Mouse (Mus musculus): ENCODE data around the gene Nek6. TPM values are rescaled to one million over a fixed set of nuclear protein-coding genes. Genes with fewer than 3 reads are reported as not detected.

Gene Nek6
- polyA plus RNA-seq, 2 experiments = 9.7 to 25.2 TPM

- TF ChIP-seq CTCF (IDR thresholded peaks at IDR 0.05; ENCODE audit: low read depth) (no peak), EP300 (IDR thresholded peaks at IDR 0.05; ENCODE audit: low read depth) (no peak)
- H3K4me1 ChIP-seq (replicated peaks; ENCODE audit: control insufficient read depth in 2 of 2, insufficient read depth in 2 of 2, low read length in 1 of 2) = peaks cover 0 to 28% of the 10 kb centered on the region in 2 experiments; a peak in 3 of 4 replicates
- H3K4me2 ChIP-seq (ENCODE audit: low read depth) = no peak overlapping the region; the same call in 1 of the 2 replicates
- H3K36me3 ChIP-seq (replicated peaks; ENCODE audit: control insufficient read depth, insufficient read depth, low read depth) = no peaks in the 10 kb centered on the region
- WGBS (ENCODE audit: insufficient replicate concordance) = 35% methylated on average over 6 of the region's 6 CpGs
- no peak overlapping the region for H3K9ac ChIP-seq (replicated peaks)
- ATAC-seq (ENCODE audit: insufficient read depth) (peak; percentile 71), DNase-seq (ENCODE audit: low read depth in 3 of 3, low spot score in 3 of 3) (peak in 2 of 3 experiments; percentile 45 to 49)
- no peak overlapping the region for H3K4me3 ChIP-seq (ENCODE audit: insufficient read depth in 1 of 2, low read depth in 2 of 2, low read length in 2 of 2)
- H3K27ac ChIP-seq = peak overlapping the region; percentile 20; the same call in 1 of the 2 replicates
- H3K27me3 ChIP-seq (ENCODE audit: control insufficient read depth, insufficient read depth, low read length) = no peaks in the 10 kb centered on the region
- no peaks in the 10 kb centered on the region for H3K9me3 ChIP-seq (ENCODE audit: control insufficient read depth, low read length)
Measured at GRCm38 (mm10) chr2:38485957-38486931, 25.2 kb upstream of the Nek6 start.

GRCm38 (mm10) chr2:38497594-38497993 is 13.8 kb upstream of the Nek6 start:
- no peak overlapping the region for H3K27ac ChIP-seq
- H3K36me3 ChIP-seq (replicated peaks; ENCODE audit: control insufficient read depth, insufficient read depth, low read depth) = no peaks in the 10 kb centered on the region
- peaks cover 0 to 2% of the 10 kb centered on the region in 2 experiments; a peak in 1 of 4 replicates for H3K4me1 ChIP-seq (replicated peaks; ENCODE audit: control insufficient read depth in 2 of 2, insufficient read depth in 2 of 2, low read length in 1 of 2)
- no peak overlapping the region for H3K4me2 ChIP-seq (ENCODE audit: low read depth)
- TF ChIP-seq CTCF (IDR thresholded peaks at IDR 0.05; ENCODE audit: low read depth) (no peak), EP300 (IDR thresholded peaks at IDR 0.05; ENCODE audit: low read depth) (no peak)
- DNase-seq (ENCODE audit: low read depth in 3 of 3, low spot score in 3 of 3) = no peak
- no peak overlapping the region for H3K4me3 ChIP-seq (ENCODE audit: insufficient read depth in 1 of 2, low read depth in 2 of 2, low read length in 2 of 2)
- ATAC-seq (ENCODE audit: insufficient read depth) = no peak
- no peaks in the 10 kb centered on the region for H3K9me3 ChIP-seq (ENCODE audit: control insufficient read depth, low read length)
- no peak overlapping the region for H3K9ac ChIP-seq (replicated peaks)
- H3K27me3 ChIP-seq (ENCODE audit: control insufficient read depth, insufficient read depth, low read length) = no peaks in the 10 kb centered on the region

GRCm38 (mm10) chr2:38501606-38502005 is 9.8 kb upstream of the Nek6 start:
- no peak overlapping the region for H3K9ac ChIP-seq (replicated peaks)
- H3K36me3 ChIP-seq (replicated peaks; ENCODE audit: control insufficient read depth, insufficient read depth, low read depth) = no peaks in the 10 kb centered on the region
- no peaks in the 10 kb centered on the region for H3K9me3 ChIP-seq (ENCODE audit: control insufficient read depth, low read length)
- H3K27ac ChIP-seq = no peak overlapping the region
- no peak overlapping the region for H3K4me3 ChIP-seq (ENCODE audit: insufficient read depth in 1 of 2, low read depth in 2 of 2, low read length in 2 of 2)
- TF ChIP-seq EP300 (IDR thresholded peaks at IDR 0.05; ENCODE audit: low read depth) (no peak), CTCF (IDR thresholded peaks at IDR 0.05; ENCODE audit: low read depth) (no peak)
- ATAC-seq (ENCODE audit: insufficient read depth) (no peak), DNase-seq (ENCODE audit: low read depth in 3 of 3, low spot score in 3 of 3) (no peak)
- H3K27me3 ChIP-seq (ENCODE audit: control insufficient read depth, insufficient read depth, low read length) = no peaks in the 10 kb centered on the region; the same call in none of the 2 replicates
- H3K4me2 ChIP-seq (ENCODE audit: low read depth) = no peak overlapping the region
- peaks cover 0 to 7% of the 10 kb centered on the region in 2 experiments; a peak in 1 of 4 replicates for H3K4me1 ChIP-seq (replicated peaks; ENCODE audit: control insufficient read depth in 2 of 2, insufficient read depth in 2 of 2, low read length in 1 of 2)
- 33% methylated on average over 1 of the region's 1 CpGs for WGBS (ENCODE audit: insufficient replicate concordance)

- no peak overlapping the region for H3K27ac ChIP-seq
- ATAC-seq (ENCODE audit: insufficient read depth) = no peak
- no peak for DNase-seq (ENCODE audit: low read depth in 3 of 3, low spot score in 3 of 3)
Measured at GRCm38 (mm10) chr2:38502123-38502522, 9.3 kb upstream of the Nek6 start.

GRCm38 (mm10) chr2:38502747-38503146 is 8.7 kb upstream of the Nek6 start:
- TF ChIP-seq CTCF (IDR thresholded peaks at IDR 0.05; ENCODE audit: low read depth) (no peak), EP300 (IDR thresholded peaks at IDR 0.05; ENCODE audit: low read depth) (no peak)
- H3K36me3 ChIP-seq (replicated peaks; ENCODE audit: control insufficient read depth, insufficient read depth, low read depth) = no peaks in the 10 kb centered on the region
- no peak overlapping the region for H3K9ac ChIP-seq (replicated peaks)
- H3K4me3 ChIP-seq (ENCODE audit: insufficient read depth in 1 of 2, low read depth in 2 of 2, low read length in 2 of 2) = no peak overlapping the region
- peaks cover 7 to 16% of the 10 kb centered on the region in 2 experiments; a peak in 3 of 4 replicates for H3K4me1 ChIP-seq (replicated peaks; ENCODE audit: control insufficient read depth in 2 of 2, insufficient read depth in 2 of 2, low read length in 1 of 2)
- ATAC-seq (ENCODE audit: insufficient read depth) (no peak), DNase-seq (ENCODE audit: low read depth in 3 of 3, low spot score in 3 of 3) (no peak)
- no peak overlapping the region for H3K4me2 ChIP-seq (ENCODE audit: low read depth)
- H3K9me3 ChIP-seq (ENCODE audit: control insufficient read depth, low read length) = no peaks in the 10 kb centered on the region
- no peak overlapping the region for H3K27ac ChIP-seq
- no peaks in the 10 kb centered on the region; the same call in none of the 2 replicates for H3K27me3 ChIP-seq (ENCODE audit: control insufficient read depth, insufficient read depth, low read length)
- 48% methylated on average over 3 of the region's 3 CpGs for WGBS (ENCODE audit: insufficient replicate concordance)

More at GRCm38 (mm10) chr2:38502123-38502522, 9.3 kb upstream of the Nek6 start:
- 61% methylated on average over 6 of the region's 6 CpGs for WGBS (ENCODE audit: insufficient replicate concordance)
- Histone ChIP-seq H3K9ac (replicated peaks) (no peak overlapping the region), H3K36me3 (replicated peaks; ENCODE audit: control insufficient read depth, insufficient read depth, low read depth) (no peaks in the 10 kb centered on the region), H3K4me1 (replicated peaks; ENCODE audit: control insufficient read depth in 2 of 2, insufficient read depth in 2 of 2, low read length in 1 of 2) (peaks cover 4 to 11% of the 10 kb centered on the region in 2 experiments; a peak in 3 of 4 replicates), H3K9me3 (ENCODE audit: control insufficient read depth, low read length) (no peaks in the 10 kb centered on the region), H3K27me3 (ENCODE audit: control insufficient read depth, insufficient read depth, low read length) (no peaks in the 10 kb centered on the region; the same call in none of the 2 replicates), H3K4me2 (ENCODE audit: low read depth) (no peak overlapping the region), H3K4me3 (ENCODE audit: insufficient read depth in 1 of 2, low read depth in 2 of 2, low read length in 2 of 2) (no peak overlapping the region)
- no peak for TF ChIP-seq CTCF (IDR thresholded peaks at IDR 0.05; ENCODE audit: low read depth)

Measured in liver, embryonic 14.5 days (tissue).